Mouse (Mus musculus) cerebellum, adult 8-10 months (tissue): ENCODE results near the gene Gm49510.

ENCODE experiments used
- DNase-seq: peaks from one replicate; pipeline ENCODE4 v3.0.0; 2022

Gm49510 gene

DNA sequence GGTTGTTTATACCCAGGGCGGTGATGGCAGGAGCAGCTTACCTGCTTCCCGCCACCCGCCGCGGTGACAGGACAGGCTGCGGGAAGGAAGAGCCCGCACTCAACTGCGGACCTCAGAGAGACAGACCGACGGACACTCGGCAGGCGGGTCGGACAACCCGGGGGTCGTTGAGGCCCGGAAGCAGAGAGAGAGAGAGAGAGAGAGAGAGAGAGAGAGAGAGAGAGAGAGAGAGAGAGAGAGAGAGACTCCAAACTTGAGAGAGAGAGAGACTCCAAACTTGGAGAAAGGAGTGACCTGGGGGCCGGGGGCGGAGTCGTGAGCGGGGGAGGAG lies at the start of gene Gm49510:
TSS of gene Gm49510 (plus strand) at position 259 of the 331 bp plus-strand sequence.
- DNase-seq: no peak

DNA sequence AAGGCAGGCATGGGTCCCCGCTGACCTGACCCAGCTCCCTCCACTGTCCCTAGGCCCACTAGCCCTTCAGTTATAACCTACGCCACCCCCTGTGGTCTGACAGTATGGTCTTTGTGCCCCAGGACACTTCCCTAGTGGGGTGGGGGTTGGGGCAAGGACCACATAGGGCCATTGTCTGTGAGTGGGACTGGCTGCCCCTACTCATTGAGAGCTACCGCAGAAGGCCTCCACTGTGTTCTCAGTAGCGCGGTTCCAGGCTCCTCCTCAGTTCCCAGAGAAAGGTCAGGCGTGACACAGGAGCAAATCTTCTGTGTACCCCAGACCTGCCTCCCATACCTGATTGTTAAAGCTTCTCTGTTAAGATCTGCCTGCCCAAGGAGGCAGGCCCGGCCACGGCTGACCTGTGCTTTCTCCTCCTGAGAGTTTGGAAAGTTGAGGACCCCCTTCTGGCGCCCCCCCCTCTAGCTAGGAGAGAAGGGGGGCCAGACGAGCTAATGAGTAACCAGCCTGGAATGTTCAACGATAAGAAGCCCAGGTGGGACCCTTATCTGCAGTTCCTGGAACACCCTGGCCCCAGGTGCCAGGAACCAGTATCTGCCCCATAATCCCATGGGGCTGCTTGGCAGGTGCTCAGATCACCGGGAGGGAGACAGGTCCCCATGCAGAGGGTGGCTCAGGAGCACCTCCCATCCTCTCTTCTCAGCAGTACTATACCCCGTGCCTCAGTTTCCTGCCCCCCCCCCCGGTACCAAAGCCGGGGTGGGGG lies 49.2 kb upstream of the Gm49510 start:
- no peak for DNase-seq

DNA sequence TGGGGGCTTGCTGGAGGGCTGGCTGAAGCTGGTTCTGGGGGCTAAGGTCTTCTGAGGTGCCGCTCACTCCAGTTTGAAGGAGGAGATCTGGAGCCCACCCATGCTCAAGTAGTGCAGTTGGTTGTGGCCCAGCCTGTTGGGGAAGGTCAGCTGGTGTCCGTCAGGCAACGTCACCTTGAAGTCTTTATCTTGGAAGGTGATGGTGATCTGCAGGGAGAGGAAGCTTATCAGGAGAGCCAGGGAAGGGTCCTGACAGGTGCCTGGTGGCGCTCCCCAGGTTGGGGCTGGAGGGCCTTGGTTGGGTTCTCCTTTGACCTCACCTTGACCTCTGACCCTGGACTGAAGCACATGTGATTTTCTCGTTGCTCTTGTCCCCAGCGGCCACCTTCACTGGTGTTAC lies 48.5 kb upstream of the Gm49510 start:
- no peak for DNase-seq

DNA sequence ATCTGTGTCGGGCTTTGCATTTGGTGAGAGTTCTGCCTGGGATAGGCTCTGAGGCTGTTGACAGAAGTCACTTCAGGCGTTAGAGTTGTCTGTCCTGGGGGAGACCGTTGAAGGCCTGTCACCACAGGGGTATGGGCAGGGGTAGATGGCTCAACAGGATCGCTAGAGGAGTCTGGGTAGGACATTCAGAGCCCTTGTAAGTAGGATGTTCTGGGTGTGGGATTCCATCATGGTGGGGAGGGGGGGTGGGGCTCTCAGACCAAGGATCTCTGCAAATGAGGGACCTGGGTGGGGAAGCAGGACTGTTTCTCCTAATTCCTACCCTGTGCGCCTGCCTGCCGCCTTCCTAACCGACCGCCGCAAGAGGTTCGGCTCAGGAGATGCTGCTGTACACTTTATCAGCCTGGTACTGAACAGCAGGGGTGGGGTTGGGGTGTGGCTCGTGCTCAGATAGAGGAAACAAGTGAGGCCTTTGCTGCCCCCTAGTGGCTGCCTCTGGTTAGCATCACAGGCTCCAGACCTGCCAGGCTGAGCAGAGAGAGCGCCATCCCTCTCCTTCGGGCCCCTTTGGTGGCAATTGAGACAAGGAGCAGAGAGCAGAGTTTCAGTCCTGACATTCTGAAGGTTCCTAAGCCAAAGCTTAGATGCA lies 47.8 kb upstream of the Gm49510 start:
- peak; percentile 91 for DNase-seq

DNA sequence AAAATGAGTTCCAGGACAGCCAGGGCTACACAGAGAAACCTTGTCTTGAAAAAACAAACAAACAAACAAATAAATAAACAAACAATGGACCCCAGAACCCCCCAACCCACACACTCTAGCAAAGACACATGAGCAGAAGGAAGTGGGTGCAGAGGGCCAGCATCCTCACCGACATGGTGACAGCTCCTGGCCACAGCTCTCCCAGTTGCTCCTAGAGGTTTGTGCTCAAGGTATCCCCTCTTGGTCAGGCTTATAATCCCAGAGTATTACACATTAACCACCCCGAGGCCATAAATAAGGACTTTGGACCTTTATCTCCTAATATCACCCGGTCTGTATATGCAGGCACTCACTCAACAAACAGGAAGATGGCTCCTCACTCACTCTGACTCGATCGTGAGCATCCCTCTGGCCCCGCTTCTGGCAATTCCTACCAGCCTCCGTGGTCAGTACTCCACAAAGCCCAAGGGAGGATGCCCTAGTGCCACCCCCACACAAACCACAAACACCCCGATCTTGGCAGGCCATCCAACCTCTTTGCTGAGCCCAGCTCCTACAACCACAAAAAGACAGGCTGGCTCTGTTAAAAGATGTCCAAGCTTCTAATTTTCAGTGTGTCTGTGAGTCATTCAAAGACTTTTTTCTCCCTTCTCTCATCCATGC lies 44.0 kb upstream of the Gm49510 start, which contains the start of gene Lgals2:
TSS of gene Lgals2 (minus strand) at position 227 of the 663 bp plus-strand sequence.
- DNase-seq: no peak

DNA sequence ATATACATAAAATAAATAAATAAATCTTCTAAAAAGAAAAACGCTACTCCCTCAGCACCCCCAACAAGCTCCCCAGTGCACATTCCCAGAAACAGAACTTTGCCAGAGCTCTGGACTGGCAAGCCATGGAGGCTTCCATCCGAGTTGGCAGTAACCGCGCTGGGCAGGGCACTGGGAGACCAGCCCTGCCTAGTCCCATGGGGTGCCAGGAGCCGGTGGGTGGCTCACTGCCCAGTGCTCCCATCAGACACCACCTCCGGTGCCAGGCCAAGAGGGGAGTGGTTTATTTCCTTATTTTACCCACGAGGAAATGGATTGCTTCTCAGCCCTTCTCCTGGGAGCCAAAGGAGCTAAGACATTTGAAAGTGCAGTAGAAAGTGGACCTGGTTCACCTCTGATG lies 42.5 kb upstream of the Gm49510 start:
- DNase-seq: no peak

DNA sequence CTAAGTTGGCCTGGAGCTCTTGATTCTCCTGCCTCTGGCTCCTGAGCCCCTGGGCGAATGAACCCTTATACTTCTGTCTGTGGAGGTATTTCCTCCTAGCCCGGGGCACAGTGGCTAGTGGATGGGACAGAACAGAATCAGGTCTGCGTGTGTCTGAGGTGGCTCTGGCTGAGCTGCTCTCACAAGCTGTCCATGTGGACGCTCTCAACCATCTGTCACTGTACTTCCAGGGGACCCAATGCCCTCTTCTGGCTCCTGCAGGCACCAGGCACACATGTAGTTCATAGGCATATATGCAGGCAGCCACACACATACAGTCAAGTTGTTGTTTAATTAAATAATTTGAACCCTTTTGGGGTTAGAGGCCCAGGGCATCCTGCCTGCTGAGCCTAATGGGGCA lies 40.2 kb upstream of the Gm49510 start:
- DNase-seq: peak; percentile 74

DNA sequence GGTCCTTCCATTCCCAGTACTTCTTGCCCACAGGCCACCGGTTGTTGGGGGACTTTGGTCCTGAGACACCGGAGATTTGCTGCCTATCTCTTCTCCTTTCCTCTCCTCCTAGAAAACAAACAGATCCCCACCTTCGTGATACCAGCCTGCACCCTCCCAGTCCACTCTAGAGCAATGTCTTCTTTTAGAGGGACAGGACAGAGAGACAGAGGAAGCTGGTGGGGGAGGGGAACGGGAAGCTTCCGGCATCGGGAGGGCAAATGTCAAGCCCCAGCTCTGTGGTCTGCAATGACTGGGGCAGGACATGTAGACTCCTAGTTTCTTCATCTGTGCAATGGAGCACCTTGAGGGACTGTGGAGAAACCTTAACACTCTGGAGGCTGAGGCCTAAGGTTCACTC lies 39.8 kb upstream of the Gm49510 start:
- no peak for DNase-seq

DNA sequence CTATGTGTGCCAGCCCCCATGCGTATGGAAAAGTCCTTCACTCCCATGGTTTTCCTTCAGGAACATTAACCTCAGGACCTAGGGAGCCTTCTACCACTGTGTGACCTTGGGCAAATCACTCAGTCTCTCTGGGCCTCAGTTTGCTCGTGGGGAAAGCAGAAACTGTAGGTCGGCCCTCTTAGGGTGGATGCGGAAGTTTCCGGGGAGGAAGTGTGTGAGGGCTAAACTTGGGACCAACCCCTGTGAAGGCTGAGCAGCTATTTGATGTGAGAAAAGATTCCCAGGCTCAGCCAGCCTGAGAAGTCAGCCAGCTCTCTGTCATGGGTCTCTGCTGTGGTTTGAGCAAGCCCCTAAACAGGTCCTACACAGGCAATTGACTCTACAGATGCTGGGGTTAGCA lies 37.2 kb upstream of the Gm49510 start:
- DNase-seq: no peak

DNA sequence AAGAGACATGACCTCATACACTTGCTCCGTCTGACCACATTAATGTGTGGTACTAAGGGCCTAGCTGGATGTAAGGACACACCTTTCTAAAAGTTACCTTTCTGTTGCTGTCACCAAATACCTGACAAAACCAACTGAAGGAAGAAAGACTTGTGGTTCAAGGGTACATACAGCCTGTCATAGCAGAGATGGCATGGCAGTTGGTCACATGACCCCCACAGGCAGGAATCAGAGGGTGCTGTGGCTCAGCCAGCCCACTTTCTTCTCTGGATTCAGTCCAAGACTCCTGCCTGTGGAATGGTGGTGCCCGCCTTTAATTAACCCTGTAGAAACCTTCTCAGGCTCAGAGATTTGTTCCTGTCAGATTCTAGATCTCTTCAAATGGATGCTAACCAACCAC lies 36.3 kb upstream of the Gm49510 start:
- DNase-seq: no peak

DNA sequence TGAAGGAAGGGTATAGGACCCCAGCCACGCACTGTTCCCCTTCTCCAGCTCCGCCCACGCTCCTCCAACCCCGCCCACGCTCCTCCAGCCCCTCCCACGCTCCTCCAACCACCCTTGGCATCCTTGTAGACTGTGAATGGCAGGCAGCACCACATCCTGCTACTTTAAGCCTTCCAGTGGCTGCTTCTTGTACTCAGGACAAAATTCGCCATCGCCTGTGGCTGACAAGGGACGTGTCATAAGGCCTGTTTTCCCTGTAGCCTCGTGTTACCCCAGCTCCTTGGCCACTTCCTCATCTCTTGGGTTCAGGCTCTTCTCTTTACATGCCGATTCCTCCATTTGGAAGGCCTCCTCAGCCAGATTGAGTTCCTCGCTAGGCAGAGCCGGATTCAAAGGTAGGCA lies 35.6 kb upstream of the Gm49510 start:
- no peak for DNase-seq

DNA sequence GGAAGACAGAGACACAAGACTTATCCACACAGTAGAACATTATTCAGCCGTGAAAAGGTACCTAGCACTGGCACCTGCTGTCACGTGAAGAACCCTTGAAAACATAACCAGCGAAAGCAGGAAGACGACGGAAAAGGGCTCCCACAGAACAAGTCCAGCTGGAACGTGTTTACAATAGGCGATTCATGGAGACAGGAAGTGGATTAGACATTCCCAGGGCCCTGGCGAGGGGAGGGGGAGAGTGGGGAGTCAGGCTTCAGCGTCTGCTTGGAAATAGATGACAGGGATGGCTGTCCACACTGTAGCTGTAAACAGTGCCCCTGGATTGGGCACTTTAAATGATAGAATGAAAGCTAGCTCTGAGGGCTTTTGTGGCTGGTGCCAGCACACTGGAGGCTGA lies 31.1 kb upstream of the Gm49510 start:
- DNase-seq: no peak

DNA sequence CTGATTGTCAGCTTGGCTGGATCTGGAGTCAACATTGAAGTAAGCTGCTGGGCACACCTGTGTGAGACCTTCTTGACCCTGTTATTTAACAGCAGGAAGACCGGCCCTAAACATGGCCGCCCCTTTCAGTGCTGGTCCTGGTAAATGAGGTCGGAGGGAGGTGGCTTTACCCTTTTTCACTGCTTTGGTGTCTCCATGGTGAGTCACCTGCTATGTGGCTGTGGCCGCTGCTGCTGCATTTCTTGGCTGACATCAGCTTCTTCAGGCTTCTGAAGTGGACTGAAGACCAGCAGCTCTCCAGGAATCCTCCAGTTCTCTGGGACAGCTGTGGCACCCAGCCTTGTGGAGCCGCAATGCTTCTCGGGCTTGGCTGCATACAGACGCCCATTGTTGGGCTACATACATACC lies 30.6 kb upstream of the Gm49510 start:
- DNase-seq: no peak

DNA sequence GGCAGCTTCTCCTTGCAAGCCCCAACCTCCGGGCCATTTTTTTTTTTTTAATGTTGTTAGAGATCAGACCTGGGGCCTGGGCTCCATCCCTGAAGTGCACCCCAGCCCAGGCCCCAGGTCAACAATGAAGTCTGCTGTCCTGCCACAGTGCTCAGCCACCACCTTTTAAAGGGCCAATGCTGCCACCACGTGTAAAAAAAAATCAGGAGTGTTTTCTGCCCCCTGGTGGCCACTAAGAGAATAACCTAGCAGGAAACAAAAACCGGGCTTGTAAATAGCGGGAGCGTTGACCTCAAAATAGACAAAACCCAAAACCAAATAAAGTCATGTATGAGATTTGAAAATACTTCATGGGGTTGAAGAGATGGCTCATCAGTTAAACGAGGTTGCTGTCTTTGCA lies 29.7 kb upstream of the Gm49510 start:
- DNase-seq: peak; percentile 65

DNA sequence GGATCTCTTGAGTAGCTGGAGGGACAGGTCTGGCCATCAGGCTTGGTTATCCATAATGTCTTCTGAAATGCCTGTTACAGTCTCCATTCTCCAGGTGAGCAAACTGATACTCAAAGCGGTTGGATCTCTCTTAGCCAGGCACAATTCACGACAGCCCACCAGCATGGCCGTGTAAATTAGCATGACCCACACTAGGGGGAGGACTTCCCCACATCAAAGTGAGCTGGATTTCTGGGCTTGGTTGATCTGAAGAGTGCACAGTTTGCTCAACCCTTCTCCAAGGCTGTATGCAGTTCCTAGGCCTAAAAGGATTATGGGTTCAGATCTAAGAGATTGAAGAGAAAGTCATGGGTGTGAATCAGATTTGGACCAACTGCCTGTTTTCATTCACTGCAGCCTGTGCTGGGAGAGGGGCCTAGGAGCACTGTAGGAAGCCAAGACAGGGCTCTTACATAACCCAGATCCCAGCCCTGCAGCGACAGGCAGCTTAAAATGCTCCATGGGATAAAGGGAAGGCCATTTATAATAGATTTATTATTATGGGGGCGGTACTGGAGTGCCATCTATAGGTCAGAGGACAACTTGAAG lies 27.4 kb upstream of the Gm49510 start:
- no peak for DNase-seq

DNA sequence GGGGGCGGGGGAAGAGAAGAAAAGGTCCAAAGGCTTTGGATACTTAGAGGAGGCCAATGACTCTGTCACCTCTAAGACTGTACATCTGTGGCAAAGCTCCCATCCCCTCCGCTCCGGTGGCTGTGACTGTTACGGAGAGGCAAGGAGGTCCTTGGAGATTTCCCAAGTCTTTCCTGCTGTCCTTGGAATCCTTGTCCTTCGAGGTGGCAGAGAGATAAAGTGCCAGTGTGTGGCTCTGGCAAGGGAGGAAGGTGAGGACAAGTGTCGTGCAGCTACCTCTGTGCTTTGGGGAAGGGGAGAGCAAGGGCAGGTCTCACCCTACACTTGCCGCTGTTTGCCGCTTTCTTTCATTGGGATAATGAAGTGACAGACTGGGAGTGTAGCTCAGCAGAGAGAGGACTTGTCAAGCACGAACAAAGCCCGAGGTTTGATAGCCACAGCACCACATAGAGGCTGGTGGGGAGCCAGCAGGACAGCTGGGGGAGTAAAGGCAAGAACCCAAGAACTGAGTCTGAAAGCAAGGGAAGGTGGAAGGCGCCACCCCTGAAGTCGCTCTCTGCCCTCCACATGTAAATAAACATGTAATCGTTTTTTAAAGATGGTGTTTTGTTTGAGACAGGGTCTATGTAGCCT lies 25.5 kb upstream of the Gm49510 start:
- no peak for DNase-seq

DNA sequence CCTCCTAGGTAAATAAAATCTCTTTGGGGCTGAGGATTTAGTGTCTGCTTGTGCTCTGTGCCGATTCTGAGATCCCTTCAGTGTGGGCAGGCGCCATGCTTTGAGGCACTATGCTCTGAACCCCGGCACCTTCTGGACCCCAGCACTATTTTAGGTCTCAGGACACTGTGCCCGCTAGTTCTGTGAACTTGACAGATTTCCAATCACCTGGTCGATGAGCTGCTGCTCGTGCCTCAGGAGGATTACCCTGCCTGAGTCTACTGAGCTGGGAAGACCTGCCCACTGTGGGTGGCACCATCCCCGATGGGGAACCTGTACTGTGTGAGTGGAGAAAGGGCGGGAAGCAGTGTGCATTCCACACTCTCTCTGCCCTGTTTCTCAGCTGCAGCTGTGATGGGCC lies 24.5 kb upstream of the Gm49510 start:
- DNase-seq: no peak

DNA sequence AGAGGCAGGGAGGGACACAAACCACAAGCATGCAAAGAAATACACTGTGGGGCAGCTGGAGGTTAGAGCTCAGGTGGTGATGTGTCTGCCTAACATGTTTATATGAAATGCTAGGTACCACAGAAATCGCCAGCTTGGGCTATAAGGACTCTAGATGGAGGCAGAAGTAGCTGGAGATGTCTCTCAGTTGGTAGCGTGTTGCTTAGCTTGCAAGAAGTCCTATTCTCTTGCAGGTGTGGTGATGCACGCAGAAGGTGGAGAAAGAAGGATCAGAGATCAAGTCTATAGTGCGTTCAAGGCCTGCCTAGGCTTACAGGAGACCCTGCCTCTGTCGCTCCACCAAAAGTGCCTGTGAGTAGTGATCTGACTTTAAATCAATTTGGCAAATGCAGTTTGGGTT lies 23.9 kb upstream of the Gm49510 start:
- no peak for DNase-seq

DNA sequence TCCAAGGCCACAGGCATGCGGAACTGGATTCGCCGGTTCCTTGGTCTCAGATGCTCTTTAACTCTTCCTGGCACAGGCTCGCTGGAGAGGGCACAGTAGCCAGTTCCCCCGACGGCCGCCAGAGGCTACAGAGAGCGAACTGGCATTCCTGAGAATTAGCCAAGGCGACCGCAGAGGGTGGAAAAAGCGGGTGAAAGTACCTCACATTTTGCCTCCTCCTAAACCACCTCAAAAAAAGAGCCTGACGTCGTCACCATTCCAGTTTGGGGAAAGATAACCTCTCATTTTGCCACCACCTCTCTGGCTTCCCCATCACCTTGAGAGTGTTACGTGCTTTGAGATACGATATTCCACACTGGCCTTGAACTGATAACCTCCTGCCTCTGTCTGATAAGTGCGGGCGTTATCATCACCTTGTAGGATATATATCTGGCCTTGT lies 23.2 kb upstream of the Gm49510 start:
- DNase-seq: peak; percentile 84

DNA sequence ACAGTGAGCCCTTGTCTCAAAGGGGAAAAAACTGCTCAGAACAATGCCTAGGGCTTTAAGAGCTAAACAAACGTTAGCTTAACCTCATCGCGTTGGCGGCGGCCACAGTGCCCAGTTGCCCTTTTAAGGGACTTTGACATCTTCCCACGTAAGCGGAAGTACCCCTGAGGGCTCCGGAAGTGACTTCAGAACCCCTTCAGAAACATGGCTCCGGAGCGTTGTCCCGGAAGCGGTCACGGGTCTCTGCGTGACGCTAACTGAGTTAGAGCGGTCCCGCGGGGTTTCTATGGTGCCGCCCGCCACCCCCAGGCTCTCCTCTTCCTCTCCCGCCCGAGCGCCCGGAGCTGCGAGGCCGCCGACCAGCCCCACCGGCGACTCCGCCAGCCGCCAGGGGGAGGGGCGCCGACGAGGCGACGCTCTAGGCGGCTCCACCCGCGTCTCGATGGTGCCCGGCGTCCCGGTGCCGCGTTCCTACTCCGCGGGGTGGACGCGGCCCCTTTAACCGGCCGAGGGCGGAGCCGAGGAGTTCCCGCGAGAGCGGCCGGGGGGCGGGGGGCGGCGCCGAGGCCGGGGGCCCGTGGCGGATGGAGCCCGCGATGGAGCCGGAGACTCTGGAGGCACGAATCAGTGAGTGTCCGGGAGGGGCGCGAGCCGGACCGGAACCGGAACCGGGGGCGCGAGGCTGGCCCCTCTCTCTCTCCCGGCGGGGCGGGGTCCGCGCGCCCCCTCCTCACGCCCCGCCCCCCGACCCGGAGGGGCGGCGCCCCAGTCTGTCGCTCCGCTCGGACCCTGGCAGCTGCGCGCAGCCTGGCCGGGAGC lies 22.3 kb upstream of the Gm49510 start, which contains the start of gene Gga1:
TSS of gene Gga1 (plus strand) at position 200 of the 819 bp plus-strand sequence.
- peak; percentile 95 for DNase-seq

DNA sequence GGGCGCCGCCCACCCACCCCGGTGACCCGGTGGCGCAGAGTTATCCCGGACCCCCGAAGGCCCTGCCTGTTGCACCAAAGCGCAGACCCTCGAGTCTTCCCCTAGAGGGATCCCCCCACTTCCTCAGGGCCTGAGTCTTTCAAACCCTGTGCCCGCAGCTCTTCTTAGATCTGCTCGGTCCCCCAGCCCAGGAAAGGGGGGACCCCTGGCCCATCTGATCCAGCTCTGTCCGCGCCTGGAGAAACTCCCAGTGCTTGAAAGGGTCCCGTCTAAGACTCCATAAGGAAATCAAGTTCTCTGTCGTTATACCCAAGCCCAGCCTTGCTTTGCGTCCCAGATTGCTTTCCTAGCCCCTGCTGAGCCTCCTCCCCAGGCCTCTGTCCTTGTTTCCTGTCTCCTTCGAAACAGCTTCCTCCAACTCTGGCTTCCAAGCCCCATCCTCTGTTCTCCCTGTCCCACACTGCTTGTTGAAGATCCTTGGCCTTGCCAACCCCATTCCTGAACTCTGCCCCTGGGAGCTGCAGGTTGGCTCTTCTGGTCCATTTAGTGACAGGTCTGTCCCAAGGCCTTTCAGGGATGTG lies 21.6 kb upstream of the Gm49510 start:
- peak; percentile 40 for DNase-seq
